Mouse (Mus musculus) intestine, postnatal 0 days (tissue): ENCODE data around the gene Krtcap3. TPM values are rescaled to one million over a fixed set of nuclear protein-coding genes. Genes with fewer than 3 reads are reported as not detected.

Experiments
- ATAC-seq: fragments of 200-750 bp; cut with Nextera tagmentation; 2 replicates; pipeline ENCODE4 v1.8.0; 2017; ENCODE audit warnings: mild to moderate bottlenecking, moderate TSS enrichment, moderate library complexity
- H3K27ac ChIP-seq: fragments of 300-500 bp; sonication (generic); 2 replicates; pipeline ENCODE4 v1.5.1; 2014; ENCODE audit warnings: mild to moderate bottlenecking, low read depth, low read length, moderate library complexity
- H3K27me3 ChIP-seq: fragments of 300-500 bp; sonication (generic); replicated peaks from 2 replicates; pipeline ENCODE4 v1.6.1; 2014; ENCODE audit warnings: low read length, mixed read lengths; ENCODE audit not compliant: control insufficient read depth, insufficient read depth
- H3K36me3 ChIP-seq: fragments of 300-500 bp; sonication (generic); 2 replicates; pipeline ENCODE4 v1.6.1; 2014; ENCODE audit warnings: mild to moderate bottlenecking, moderate library complexity; ENCODE audit not compliant: control insufficient read depth, insufficient read depth
- H3K4me1 ChIP-seq: fragments of 300-500 bp; sonication (generic); replicated peaks from 2 replicates; pipeline ENCODE4 v1.6.1; 2014; ENCODE audit warnings: antibody characterized with exemption, low read length, mixed read lengths; ENCODE audit not compliant: control insufficient read depth, insufficient read depth
- H3K4me2 ChIP-seq: fragments of 300-500 bp; sonication (generic); replicated peaks from 2 replicates; pipeline ENCODE4 v1.6.1; 2014; ENCODE audit warnings: low read depth, mild to moderate bottlenecking, moderate library complexity
- H3K4me3 ChIP-seq: fragments of 300-500 bp; sonication (generic); 2 replicates; pipeline ENCODE4 v1.5.1; 2014; ENCODE audit warnings: low read depth, low read length
- H3K9ac ChIP-seq: fragments of 300-500 bp; sonication (generic); 2 replicates; pipeline ENCODE4 v1.6.1; 2014; ENCODE audit warnings: mild to moderate bottlenecking, low read depth, low read length
- H3K9me3 ChIP-seq: fragments of 300-500 bp; sonication (generic); 2 replicates; pipeline ENCODE4 v1.6.1; 2016; ENCODE audit warnings: mixed run types; ENCODE audit not compliant: control insufficient read depth
- CTCF ChIP-seq: sonication (generic); IDR thresholded peaks from 2 replicates; pipeline ENCODE4 v1.5.1; 2016; ENCODE audit warnings: low read depth, mild to moderate bottlenecking, control low read depth, antibody characterized with exemption, moderate library complexity
- WGBS: fragments of 180-500 bp; shearing (Covaris S2); extraction: QIAGEN DNeasy Blood & Tissue Kit; methylation state at CpG from one replicate; pipeline ENCODE4 v1.1.7; 2014; 5-methylcytosine and 5-hydroxymethylcytosine counted together
- polyA plus RNA-seq: library from polyadenylated mRNA; unstranded; fragments of >200 nt; fragmentation: Nextera tagmentation; extraction: Ambion mirVana; gene quantifications from 2 replicates; pipeline ENCODE4 v1.2.1, GENCODE M21; 2015

The Krtcap3 gene
- polyA plus RNA-seq, 1 experiment from 2014 or later, result 108 TPM

DNA sequence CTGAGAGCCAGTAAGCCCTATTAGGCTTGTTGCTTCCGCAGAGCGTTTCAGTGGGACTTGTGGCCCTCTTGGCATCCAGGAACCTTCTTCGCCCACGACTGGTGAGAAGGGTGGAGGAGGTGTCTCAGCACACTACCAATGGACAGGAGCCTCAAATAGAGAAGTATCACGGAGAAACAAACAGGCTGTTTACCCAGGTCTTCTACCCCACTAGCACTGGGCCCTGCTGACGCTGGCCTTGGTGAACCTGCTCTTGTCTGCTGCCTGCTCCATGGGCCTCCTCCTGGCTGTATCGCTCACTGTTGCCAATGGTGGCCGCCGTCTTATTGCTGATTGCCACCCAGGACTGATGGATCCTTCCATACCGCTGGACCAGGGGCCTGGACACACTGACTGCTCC lies 660 bp downstream of the Krtcap3 start:
- Histone ChIP-seq H3K9me3 (no peaks in the 10 kb centered on the region), H3K4me1 (no peaks in the 10 kb centered on the region), H3K36me3 (peaks cover 52% of the 10 kb centered on the region), H3K4me2 (peak overlapping the region; percentile 74), H3K27ac (peak overlapping the region; percentile 80), H3K27me3 (no peaks in the 10 kb centered on the region), H3K4me3 (peak overlapping the region; percentile 48), H3K9ac (peak overlapping the region; percentile 48; the same call in 1 of the 2 replicates)
- no peak for ATAC-seq
- 35% methylated on average over 10 of the region's 10 CpGs for WGBS
- 0 out of 2 replicates have a peak, but pooled peaks have one; percentile 4 for TF ChIP-seq CTCF

DNA sequence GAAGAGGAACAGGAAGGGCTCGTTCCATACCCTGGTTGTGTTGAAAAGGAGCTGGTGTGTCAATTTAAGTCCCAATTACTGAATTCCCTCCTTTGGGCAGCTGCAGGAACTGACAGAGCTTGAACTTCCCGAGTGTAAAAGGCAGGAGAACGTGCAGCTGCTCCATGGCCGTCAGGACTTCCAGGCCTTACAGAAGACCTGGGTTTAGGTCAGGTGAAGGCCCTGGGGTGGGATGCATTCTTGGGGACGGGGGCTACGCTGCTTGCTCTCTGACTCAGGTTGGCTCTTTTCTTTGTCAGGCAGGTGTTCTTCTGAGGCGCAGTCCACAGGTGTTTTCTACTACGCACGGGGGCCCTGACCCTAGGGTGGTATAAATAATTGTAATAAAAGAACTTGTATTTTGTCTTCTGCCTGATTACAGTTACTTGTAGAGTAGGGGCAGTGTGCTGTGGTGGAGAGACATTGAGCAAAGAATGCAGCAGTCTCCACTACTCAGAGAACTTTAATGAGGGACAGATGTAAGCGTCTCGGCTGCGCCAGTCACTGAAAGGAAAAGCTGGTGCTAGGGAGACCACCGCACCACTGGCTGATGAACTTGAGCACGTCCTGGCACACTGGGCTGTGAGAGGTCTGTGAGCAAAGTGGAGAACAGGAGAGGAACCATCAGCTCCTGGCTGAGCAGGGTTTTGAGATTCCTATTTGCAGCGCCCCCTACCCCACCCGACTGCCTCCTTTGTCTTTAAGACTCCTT lies 1.5 kb downstream of the Krtcap3 start:
- H3K4me3 ChIP-seq, result peak overlapping the region; percentile 48
- H3K27ac ChIP-seq, result no peak overlapping the region
- peaks cover 49% of the 10 kb centered on the region for H3K36me3 ChIP-seq
- H3K4me1 ChIP-seq, result no peaks in the 10 kb centered on the region
- no peak overlapping the region for H3K9ac ChIP-seq
- no peak for ATAC-seq
- H3K27me3 ChIP-seq, result no peaks in the 10 kb centered on the region
- H3K4me2 ChIP-seq, result peak overlapping the region; percentile 74
- TF ChIP-seq CTCF, result peak; percentile 21; the same call in 1 of the 2 replicates
- H3K9me3 ChIP-seq, result no peaks in the 10 kb centered on the region
- WGBS, result 55% methylated on average over 16 of the region's 16 CpGs

DNA sequence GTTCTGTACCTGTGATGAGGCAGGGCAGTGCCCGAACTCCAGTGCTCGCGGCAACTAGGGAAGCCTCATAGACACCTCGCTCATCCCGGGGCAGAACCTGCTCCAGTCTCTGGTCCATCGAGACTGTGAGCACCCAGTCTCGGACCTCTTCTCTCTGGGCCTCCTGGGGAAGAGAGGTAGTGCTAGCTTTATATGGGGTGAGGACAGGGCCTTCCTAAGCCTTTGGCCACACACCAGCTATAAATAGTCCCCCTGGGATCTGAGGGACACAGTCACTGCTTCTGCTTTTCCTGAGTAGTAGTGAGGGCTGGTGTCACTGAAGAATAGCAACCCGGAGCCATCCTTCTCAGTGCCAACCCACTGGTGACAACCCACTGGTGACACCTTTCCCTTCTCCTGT lies 2.3 kb downstream of the Krtcap3 start:
- 85% methylated on average over 8 of the region's 8 CpGs for WGBS
- no peaks in the 10 kb centered on the region for H3K4me1 ChIP-seq
- H3K36me3 ChIP-seq, result peaks cover 40% of the 10 kb centered on the region
- peak overlapping the region; percentile 78 for H3K27ac ChIP-seq
- no peak overlapping the region for H3K4me3 ChIP-seq
- H3K4me2 ChIP-seq, result peak overlapping the region; percentile 74
- H3K27me3 ChIP-seq, result no peaks in the 10 kb centered on the region
- H3K9me3 ChIP-seq, result no peaks in the 10 kb centered on the region
- no peak for TF ChIP-seq CTCF
- H3K9ac ChIP-seq, result no peak overlapping the region; the same call in 1 of the 2 replicates
- ATAC-seq, result no peak

DNA sequence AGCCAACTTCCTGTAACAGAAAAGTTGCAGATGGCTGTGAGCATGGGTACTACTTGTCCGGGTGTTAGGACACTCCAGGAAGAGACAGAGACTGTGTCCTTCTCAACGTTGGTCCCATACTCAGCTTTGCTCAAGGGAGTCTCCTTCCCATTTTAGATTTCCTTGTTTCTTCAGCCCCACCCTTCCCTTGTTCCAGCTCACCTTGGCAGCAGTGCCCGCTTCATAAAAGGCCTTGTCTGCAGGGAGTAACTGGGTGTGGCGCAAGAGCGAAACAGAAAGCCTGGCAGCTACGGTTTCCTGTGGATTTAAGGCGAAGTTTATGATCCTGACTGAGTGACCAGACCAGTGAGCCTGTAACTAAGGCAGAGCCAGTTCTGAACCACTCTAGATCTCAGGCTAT lies 3.0 kb downstream of the Krtcap3 start:
- ATAC-seq, result peak; percentile 68
- no peaks in the 10 kb centered on the region for H3K4me1 ChIP-seq
- peaks cover 35% of the 10 kb centered on the region for H3K36me3 ChIP-seq
- no peaks in the 10 kb centered on the region for H3K27me3 ChIP-seq
- H3K27ac ChIP-seq, result peak overlapping the region; percentile 78
- no peaks in the 10 kb centered on the region for H3K9me3 ChIP-seq
- no peak overlapping the region for H3K9ac ChIP-seq
- H3K4me3 ChIP-seq, result no peak overlapping the region
- H3K4me2 ChIP-seq, result peak overlapping the region; percentile 74
- TF ChIP-seq CTCF, result no peak
- 27% methylated on average over 7 of the region's 7 CpGs for WGBS

DNA sequence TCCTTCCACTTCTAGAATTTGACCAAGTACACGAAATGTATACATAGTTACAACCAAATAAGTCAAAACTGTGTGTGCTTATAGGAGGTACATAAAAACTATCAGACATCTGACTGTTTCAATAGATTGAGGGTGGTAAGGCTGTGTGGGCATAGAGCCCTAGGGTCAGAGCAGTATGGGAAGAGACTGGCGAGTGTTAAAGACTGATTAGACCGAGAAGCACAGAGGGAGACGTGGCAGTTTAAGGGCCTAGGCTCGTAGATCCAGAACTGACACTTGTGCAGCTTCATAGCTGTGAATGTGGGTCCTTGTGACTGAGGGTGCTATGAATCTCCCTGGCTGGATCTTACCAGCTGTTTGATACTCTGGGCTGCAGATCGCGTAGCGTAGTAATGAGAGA lies 3.4 kb downstream of the Krtcap3 start:
- H3K9me3 ChIP-seq, result no peaks in the 10 kb centered on the region
- peak overlapping the region; percentile 78 for H3K27ac ChIP-seq
- peaks cover 33% of the 10 kb centered on the region for H3K36me3 ChIP-seq
- H3K9ac ChIP-seq, result no peak overlapping the region
- H3K4me3 ChIP-seq, result no peak overlapping the region
- TF ChIP-seq CTCF, result no peak
- 66% methylated on average over 8 of the region's 8 CpGs for WGBS
- H3K4me2 ChIP-seq, result peak overlapping the region; percentile 74
- H3K27me3 ChIP-seq, result no peaks in the 10 kb centered on the region
- no peaks in the 10 kb centered on the region for H3K4me1 ChIP-seq
- no peak for ATAC-seq

DNA sequence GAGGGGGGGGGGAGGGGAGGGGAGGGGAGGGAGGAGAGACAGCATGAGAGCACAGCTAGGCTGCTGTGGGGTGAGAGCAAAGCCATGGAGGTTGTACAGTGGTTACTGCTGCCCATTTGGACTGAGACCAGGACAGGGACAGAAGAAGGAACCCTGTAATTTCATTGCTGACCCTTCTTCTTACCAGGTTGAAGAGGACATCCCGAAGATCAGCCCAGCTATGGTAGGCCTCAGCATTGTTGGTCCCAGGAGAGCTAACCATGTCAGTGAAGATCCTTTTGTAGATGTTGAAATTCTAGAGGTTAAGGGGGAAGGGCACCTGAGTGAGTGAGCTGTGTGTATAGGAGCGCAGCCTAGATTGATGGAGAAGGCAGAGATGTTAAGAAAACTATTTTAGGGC lies 3.9 kb downstream of the Krtcap3 start:
- Histone ChIP-seq H3K9ac (no peak overlapping the region), H3K9me3 (no peaks in the 10 kb centered on the region), H3K4me2 (no peak overlapping the region; the same call in 1 of the 2 replicates), H3K36me3 (peaks cover 33% of the 10 kb centered on the region), H3K4me1 (no peaks in the 10 kb centered on the region), H3K4me3 (no peak overlapping the region), H3K27me3 (no peaks in the 10 kb centered on the region), H3K27ac (peak overlapping the region; percentile 78; the same call in 1 of the 2 replicates)
- ATAC-seq, result no peak
- 83% methylated on average over 2 of the region's 2 CpGs for WGBS
- no peak for TF ChIP-seq CTCF
